Mouse (Mus musculus): ENCODE measurements around the gene Anxa6.

- TF ChIP-seq MAZ (IDR thresholded peaks at IDR 0.05; ENCODE audit: low read depth, low read length), result no peak
- no peak for TF ChIP-seq EP300 (IDR thresholded peaks at IDR 0.05; ENCODE audit: low read depth in 1 of 2, low read length in 2 of 2)
- TF ChIP-seq POLR2A (IDR thresholded peaks at IDR 0.05; ENCODE audit: control insufficient read depth in 1 of 2, insufficient read depth in 1 of 2, low read depth in 1 of 2, low read length in 2 of 2, poor library complexity in 1 of 2), result no peak
- no peak for TF ChIP-seq USF1 (IDR thresholded peaks at IDR 0.05; ENCODE audit: low read depth, low read length)
- TF ChIP-seq MXI1 (IDR thresholded peaks at IDR 0.05; ENCODE audit: low read depth, low read length), result no peak
- no peak for TF ChIP-seq TCF12 (IDR thresholded peaks at IDR 0.05; ENCODE audit: low read depth, low read length)
Observed at GRCm38 (mm10) chr11:54954716-54955115, 78.5 kb downstream of the Anxa6 start.
